Mouse (Mus musculus): ENCODE data around the gene Nes. TPM values are rescaled to one million over a fixed set of nuclear protein-coding genes. Genes with fewer than 3 reads are reported as not detected.

The Nes gene
- polyA plus RNA-seq, 1 experiment = 0.26 TPM

- H3K27ac ChIP-seq (ENCODE audit: control insufficient read depth, insufficient read depth, low read depth, low read length) = no peak overlapping the region
- no peak overlapping the region for H3K4me3 ChIP-seq (ENCODE audit: control insufficient read depth, low read depth, low read length)
- H3K27me3 ChIP-seq (ENCODE audit: control insufficient read depth, insufficient read depth, low read length) = no peaks in the 10 kb centered on the region
- TF ChIP-seq POLR2A (IDR thresholded peaks at IDR 0.05; ENCODE audit: control insufficient read depth, low read depth, low read length) (no peak), CTCF (IDR thresholded peaks at IDR 0.05; ENCODE audit: control insufficient read depth, insufficient read depth, insufficient replicate concordance, low read depth, low read length) (no peak)
- H3K4me1 ChIP-seq (ENCODE audit: control insufficient read depth, insufficient read depth, low read length) = peaks cover 22% of the 10 kb centered on the region
- H3K36me3 ChIP-seq (ENCODE audit: control insufficient read depth, insufficient read depth, low read length) = no peaks in the 10 kb centered on the region
Measured at GRCm38 (mm10) chr3:87989935-87990334, 19.1 kb downstream of the Nes start.

GRCm38 (mm10) chr3:87993436-87993835 is 22.6 kb downstream of the Nes start:
- Histone ChIP-seq H3K4me3 (ENCODE audit: control insufficient read depth, low read depth, low read length) (no peak overlapping the region), H3K4me1 (ENCODE audit: control insufficient read depth, insufficient read depth, low read length) (peaks cover 10% of the 10 kb centered on the region), H3K27ac (ENCODE audit: control insufficient read depth, insufficient read depth, low read depth, low read length) (no peak overlapping the region), H3K36me3 (ENCODE audit: control insufficient read depth, insufficient read depth, low read length) (no peaks in the 10 kb centered on the region), H3K27me3 (ENCODE audit: control insufficient read depth, insufficient read depth, low read length) (no peaks in the 10 kb centered on the region)
- no peak for TF ChIP-seq CTCF (IDR thresholded peaks at IDR 0.05; ENCODE audit: control insufficient read depth, insufficient read depth, insufficient replicate concordance, low read depth, low read length)
- no peak for TF ChIP-seq POLR2A (IDR thresholded peaks at IDR 0.05; ENCODE audit: control insufficient read depth, low read depth, low read length)

GRCm38 (mm10) chr3:87995331-87995730 is 24.5 kb downstream of the Nes start:
- peaks cover 19% of the 10 kb centered on the region for H3K4me1 ChIP-seq (ENCODE audit: control insufficient read depth, insufficient read depth, low read length)
- no peak overlapping the region for H3K4me3 ChIP-seq (ENCODE audit: control insufficient read depth, low read depth, low read length)
- H3K27me3 ChIP-seq (ENCODE audit: control insufficient read depth, insufficient read depth, low read length) = peaks cover 3% of the 10 kb centered on the region; the same call in 1 of the 2 replicates
- no peak for TF ChIP-seq POLR2A (IDR thresholded peaks at IDR 0.05; ENCODE audit: control insufficient read depth, low read depth, low read length)
- no peak for TF ChIP-seq CTCF (IDR thresholded peaks at IDR 0.05; ENCODE audit: control insufficient read depth, insufficient read depth, insufficient replicate concordance, low read depth, low read length)
- H3K27ac ChIP-seq (ENCODE audit: control insufficient read depth, insufficient read depth, low read depth, low read length) = no peak overlapping the region
- H3K36me3 ChIP-seq (ENCODE audit: control insufficient read depth, insufficient read depth, low read length) = no peaks in the 10 kb centered on the region

GRCm38 (mm10) chr3:87996401-87996800 is 25.5 kb downstream of the Nes start:
- Histone ChIP-seq H3K27me3 (ENCODE audit: control insufficient read depth, insufficient read depth, low read length) (peaks cover 4% of the 10 kb centered on the region; the same call in 1 of the 2 replicates), H3K27ac (ENCODE audit: control insufficient read depth, insufficient read depth, low read depth, low read length) (no peak overlapping the region), H3K36me3 (ENCODE audit: control insufficient read depth, insufficient read depth, low read length) (no peaks in the 10 kb centered on the region), H3K4me1 (ENCODE audit: control insufficient read depth, insufficient read depth, low read length) (peaks cover 24% of the 10 kb centered on the region), H3K4me3 (ENCODE audit: control insufficient read depth, low read depth, low read length) (no peak overlapping the region)
- TF ChIP-seq CTCF (IDR thresholded peaks at IDR 0.05; ENCODE audit: control insufficient read depth, insufficient read depth, insufficient replicate concordance, low read depth, low read length) = no peak

GRCm38 (mm10) chr3:87996971-87997614 is 26.2 kb downstream of the Nes start:
- Histone ChIP-seq H3K36me3 (ENCODE audit: control insufficient read depth, insufficient read depth, low read length) (no peaks in the 10 kb centered on the region), H3K27me3 (ENCODE audit: control insufficient read depth, insufficient read depth, low read length) (peaks cover 4% of the 10 kb centered on the region; the same call in 1 of the 2 replicates), H3K4me1 (ENCODE audit: control insufficient read depth, insufficient read depth, low read length) (peaks cover 24% of the 10 kb centered on the region), H3K27ac (ENCODE audit: control insufficient read depth, insufficient read depth, low read depth, low read length) (no peak overlapping the region), H3K4me3 (ENCODE audit: control insufficient read depth, low read depth, low read length) (peak overlapping the region; percentile 14; the same call in 1 of the 2 replicates)
- TF ChIP-seq CTCF (IDR thresholded peaks at IDR 0.05; ENCODE audit: control insufficient read depth, insufficient read depth, insufficient replicate concordance, low read depth, low read length) = no peak
- TF ChIP-seq POLR2A (IDR thresholded peaks at IDR 0.05; ENCODE audit: control insufficient read depth, low read depth, low read length) = no peak

GRCm38 (mm10) chr3:87998747-87999146 is 27.9 kb downstream of the Nes start:
- no peaks in the 10 kb centered on the region for H3K36me3 ChIP-seq (ENCODE audit: control insufficient read depth, insufficient read depth, low read length)
- H3K4me1 ChIP-seq (ENCODE audit: control insufficient read depth, insufficient read depth, low read length) = peaks cover 24% of the 10 kb centered on the region
- no peak overlapping the region for H3K4me3 ChIP-seq (ENCODE audit: control insufficient read depth, low read depth, low read length)
- TF ChIP-seq CTCF (IDR thresholded peaks at IDR 0.05; ENCODE audit: control insufficient read depth, insufficient read depth, insufficient replicate concordance, low read depth, low read length) (no peak), POLR2A (IDR thresholded peaks at IDR 0.05; ENCODE audit: control insufficient read depth, low read depth, low read length) (no peak)
- H3K27ac ChIP-seq (ENCODE audit: control insufficient read depth, insufficient read depth, low read depth, low read length) = no peak overlapping the region
- H3K27me3 ChIP-seq (ENCODE audit: control insufficient read depth, insufficient read depth, low read length) = peaks cover 4% of the 10 kb centered on the region; the same call in 1 of the 2 replicates

GRCm38 (mm10) chr3:87999243-87999895 is 28.5 kb downstream of the Nes start:
- Histone ChIP-seq H3K4me1 (ENCODE audit: control insufficient read depth, insufficient read depth, low read length) (peaks cover 24% of the 10 kb centered on the region), H3K27me3 (ENCODE audit: control insufficient read depth, insufficient read depth, low read length) (peaks cover 4% of the 10 kb centered on the region; the same call in 1 of the 2 replicates), H3K4me3 (ENCODE audit: control insufficient read depth, low read depth, low read length) (peak overlapping the region; percentile 51), H3K27ac (ENCODE audit: control insufficient read depth, insufficient read depth, low read depth, low read length) (no peak overlapping the region), H3K36me3 (ENCODE audit: control insufficient read depth, insufficient read depth, low read length) (no peaks in the 10 kb centered on the region)
- no peak for TF ChIP-seq POLR2A (IDR thresholded peaks at IDR 0.05; ENCODE audit: control insufficient read depth, low read depth, low read length)
- TF ChIP-seq CTCF (IDR thresholded peaks at IDR 0.05; ENCODE audit: control insufficient read depth, insufficient read depth, insufficient replicate concordance, low read depth, low read length) = no peak

Data from testis, adult 2 months (tissue).